Mouse (Mus musculus) small intestine, adult 2 months (tissue): Measurements from ENCODE around the gene Ccdc85b. TPM values are rescaled to one million over a fixed set of nuclear protein-coding genes. Genes with fewer than 3 reads are reported as not detected.

ENCODE experiments used
- H3K27ac ChIP-seq: fragments of 200-500 bp; 2 replicates; pipeline ENCODE4 v1.5.1; 2012; ENCODE audit warnings: low read depth, low read length, control low read depth, inconsistent platforms; ENCODE audit not compliant: insufficient read depth
- H3K27me3 ChIP-seq: fragments of 200-500 bp; 2 replicates; pipeline ENCODE4 v1.6.1; 2012; ENCODE audit warnings: mild to moderate bottlenecking, moderate library complexity, low read length, inconsistent platforms; ENCODE audit not compliant: control insufficient read depth, insufficient read depth
- H3K36me3 ChIP-seq: fragments of 200-500 bp; 2 replicates; pipeline ENCODE4 v1.6.1; 2012; ENCODE audit warnings: mild to moderate bottlenecking, low read length, control low read depth, inconsistent platforms; ENCODE audit not compliant: control insufficient read depth, insufficient read depth
- H3K4me1 ChIP-seq: fragments of 200-500 bp; 2 replicates; pipeline ENCODE4 v1.6.1; 2012; ENCODE audit warnings: low read length, inconsistent platforms, mixed read lengths; ENCODE audit not compliant: control insufficient read depth, insufficient read depth, insufficient read length
- H3K4me3 ChIP-seq: fragments of 200-500 bp; 2 replicates; pipeline ENCODE4 v1.5.1; 2012; ENCODE audit warnings: low read depth, mild to moderate bottlenecking, control low read depth, inconsistent platforms, low read length, moderate library complexity
- CTCF ChIP-seq: fragments of 200-500 bp; IDR thresholded peaks from 2 replicates; pipeline ENCODE4 v1.5.1; 2012; ENCODE audit warnings: low read depth, mild to moderate bottlenecking, control low read depth, inconsistent platforms, low read length, moderate library complexity, mixed read lengths; ENCODE audit not compliant: insufficient replicate concordance, insufficient read length; ENCODE audit errors: extremely low read depth
- POLR2A ChIP-seq: fragments of 200-500 bp; IDR thresholded peaks from 2 replicates; pipeline ENCODE4 v1.6.1; 2012; ENCODE audit warnings: low read depth, mild to moderate bottlenecking, control low read depth, inconsistent platforms, low read length, moderate library complexity
- WGBS: fragments of 180-500 bp; shearing (Covaris S2); methylation state at CpG from one replicate; pipeline ENCODE4 v1.1.7; 2018; 5-methylcytosine and 5-hydroxymethylcytosine counted together
- polyA plus RNA-seq: library from polyadenylated mRNA; depleted of rRNA; stranded (reverse); fragments of >200 nt; gene quantifications from 2 replicates; pipeline ENCODE4 v1.2.3, GENCODE M21; 2012

The Ccdc85b gene
- polyA plus RNA-seq, 1 experiment: 4.4 TPM

DNA sequence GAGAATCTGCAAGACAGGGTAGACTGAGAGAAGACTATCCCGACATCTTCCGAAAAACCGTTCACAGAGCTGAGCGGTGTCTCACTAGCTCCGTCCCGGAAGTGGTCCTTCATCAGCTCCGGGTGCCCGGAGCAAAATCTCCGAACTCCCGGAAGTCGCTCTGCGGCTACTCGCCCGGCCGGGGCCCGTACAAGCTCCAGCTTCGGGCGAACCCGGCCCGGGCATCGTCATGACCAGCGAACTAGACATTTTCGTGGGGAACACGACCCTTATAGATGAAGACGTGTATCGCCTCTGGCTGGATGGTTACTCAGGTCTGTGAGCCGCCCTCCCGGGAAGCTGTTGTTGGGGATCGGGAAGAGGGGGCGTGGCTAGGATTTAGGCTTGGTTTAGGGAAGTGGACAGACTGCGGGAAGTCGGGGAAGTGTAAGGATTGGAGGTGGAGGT, 2.8 kb upstream of the Ccdc85b start, which contains the start of gene Fibp:
Gene Fibp, plus strand, starts transcription at position 151 of the 447 bp plus-strand sequence.
- peaks cover 29% of the 10 kb centered on the region for H3K36me3 ChIP-seq

DNA sequence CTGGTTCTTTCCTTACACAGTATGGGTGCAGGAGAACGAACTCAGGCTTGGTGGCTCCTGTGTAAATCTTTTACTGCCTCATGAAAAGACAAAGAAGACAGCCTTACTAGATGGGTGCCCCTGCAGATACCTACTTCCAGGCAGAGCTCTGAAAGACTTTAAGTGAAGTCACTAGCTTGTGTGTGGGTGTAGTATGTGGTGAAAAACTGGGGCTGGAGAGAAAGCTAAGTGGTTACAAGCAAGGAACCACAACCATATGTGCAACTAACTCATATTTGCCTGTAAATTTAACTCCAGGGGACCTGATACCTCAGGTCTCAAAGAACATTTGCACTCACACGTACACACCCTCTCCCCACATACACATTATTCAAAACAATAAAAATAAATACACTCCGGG, 2.2 kb upstream of the Ccdc85b start:
- WGBS: 25% methylated on average over 3 of the region's 3 CpGs
- Histone ChIP-seq H3K4me3 (no peak overlapping the region), H3K27ac (no peak overlapping the region)

More for the DNA sequence above, 2.8 kb upstream of the Ccdc85b start, which contains the start of gene Fibp:
- peaks cover 12% of the 10 kb centered on the region for H3K4me1 ChIP-seq
- H3K4me3 ChIP-seq: peak within 1 kb of the TSS; percentile 73
- H3K27me3 ChIP-seq: no peaks in the 10 kb centered on the region
- under 1% methylated on average over 32 of the region's 32 CpGs for WGBS
- H3K27ac ChIP-seq: peak within 1 kb of the TSS; percentile 44
- TF ChIP-seq CTCF (no peak), POLR2A (peak; percentile 79; the same call in 1 of the 2 replicates)

DNA sequence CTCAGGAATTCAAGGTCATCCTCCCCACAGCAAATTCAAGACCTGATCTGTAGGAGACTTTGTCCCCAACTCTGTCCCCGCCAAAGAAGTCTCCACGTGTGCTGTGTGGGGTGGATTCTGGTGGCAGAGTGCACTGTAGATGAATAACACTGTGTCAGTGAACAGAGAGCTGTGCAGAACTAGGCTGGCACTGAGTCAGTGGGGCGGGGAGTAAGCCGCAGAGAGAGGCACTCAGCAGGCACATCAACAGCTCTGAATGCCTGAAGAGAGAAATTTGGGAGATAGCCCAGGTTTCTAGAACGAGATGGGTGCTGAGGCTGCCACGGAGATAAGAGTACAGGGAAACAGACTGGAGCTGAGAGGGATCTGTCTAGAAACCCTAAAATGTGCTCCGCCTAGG, 1.3 kb upstream of the Ccdc85b start:
- WGBS: 53% methylated on average over 7 of the region's 7 CpGs
- TF ChIP-seq POLR2A (no peak), CTCF (no peak)
- Histone ChIP-seq H3K4me1 (peaks cover 12% of the 10 kb centered on the region), H3K36me3 (peaks cover 15% of the 10 kb centered on the region), H3K4me3 (no peak overlapping the region), H3K27me3 (no peaks in the 10 kb centered on the region), H3K27ac (no peak overlapping the region)

More for the DNA sequence above, 2.2 kb upstream of the Ccdc85b start:
- Histone ChIP-seq H3K36me3 (peaks cover 23% of the 10 kb centered on the region), H3K4me1 (peaks cover 12% of the 10 kb centered on the region), H3K27me3 (no peaks in the 10 kb centered on the region)
- TF ChIP-seq CTCF (no peak), POLR2A (no peak)

DNA sequence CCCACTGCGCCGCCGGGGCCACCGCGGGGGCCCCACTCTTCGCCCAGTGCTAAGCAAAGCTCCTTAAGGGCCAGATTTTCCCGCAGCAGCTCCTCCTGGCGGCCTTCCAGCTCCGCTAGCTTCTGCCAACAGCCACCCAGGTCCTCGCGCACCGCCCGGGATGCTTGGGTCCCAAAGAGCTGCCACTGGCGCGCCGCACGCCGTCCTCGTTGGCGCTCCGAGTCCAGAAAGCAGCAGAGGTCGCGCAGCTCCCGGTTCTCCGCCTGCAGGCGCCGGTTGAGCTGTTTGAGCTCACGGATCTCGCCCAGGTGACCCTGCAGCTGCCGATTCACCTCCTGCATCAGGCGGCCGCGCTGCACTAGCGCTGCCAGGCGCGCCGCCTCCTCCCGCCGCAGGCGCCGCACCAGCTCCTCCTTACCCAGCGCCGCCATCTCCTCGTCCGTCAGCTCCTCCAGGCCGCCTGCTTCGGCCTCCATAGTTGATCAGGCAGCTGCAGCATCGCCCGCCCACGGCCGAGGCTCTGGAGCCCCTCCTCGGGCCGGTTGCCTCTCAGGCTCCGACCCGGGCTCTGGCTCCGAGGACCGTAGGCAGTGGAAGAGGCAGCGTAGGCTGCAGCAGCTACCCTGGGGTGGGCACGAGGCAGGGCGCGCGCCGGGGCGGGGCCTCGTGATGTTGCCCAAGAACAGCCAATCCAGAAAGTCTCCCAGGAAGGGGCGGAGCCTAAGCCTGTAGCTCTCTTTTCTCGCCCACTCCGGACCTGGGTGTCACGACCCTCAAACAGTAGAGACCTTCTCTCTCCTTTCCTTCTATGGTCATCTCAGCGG, 560 bp downstream of the Ccdc85b start:
- Histone ChIP-seq H3K36me3 (no peaks in the 10 kb centered on the region), H3K27me3 (no peaks in the 10 kb centered on the region), H3K4me3 (peak overlapping the region; percentile 86), H3K27ac (peak overlapping the region; percentile 76), H3K4me1 (peaks cover 12% of the 10 kb centered on the region)
- TF ChIP-seq CTCF (0 out of 2 replicates have a peak, but pooled peaks have one; percentile 3), POLR2A (peak; percentile 86)
- WGBS: under 1% methylated on average over 70 of the region's 70 CpGs

DNA sequence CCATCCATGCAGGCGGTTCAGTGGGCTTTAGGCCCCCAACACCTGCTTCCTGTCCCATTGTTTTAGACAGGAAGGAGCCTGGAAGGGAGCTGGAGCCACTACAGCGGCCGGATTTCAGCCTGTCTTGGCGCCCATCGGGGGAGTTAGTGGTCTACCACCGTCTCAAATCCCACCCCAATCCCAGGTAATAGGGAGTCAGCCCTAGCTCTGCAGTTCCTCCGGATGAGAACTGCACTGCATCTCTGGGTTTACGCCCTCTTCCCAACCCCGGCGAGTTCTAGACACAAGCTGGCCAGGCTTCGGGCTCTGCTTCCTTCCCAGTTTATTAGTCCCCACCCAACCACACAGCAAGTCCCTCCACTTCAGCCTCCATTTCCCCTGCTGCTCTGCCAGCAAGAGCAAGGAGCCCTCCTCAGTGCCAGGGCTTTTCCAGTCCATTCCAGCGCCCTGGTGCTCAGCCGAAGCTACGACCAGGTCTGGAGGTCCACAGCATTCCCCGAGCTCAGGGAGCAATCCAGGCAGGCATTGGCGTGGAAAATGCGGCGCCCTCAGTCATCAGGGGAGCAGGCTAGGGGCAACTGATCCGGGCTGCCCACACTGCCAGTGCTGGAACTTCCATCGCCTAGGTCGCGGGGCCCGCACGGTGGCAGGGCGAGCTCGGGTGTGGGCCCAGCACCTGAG, 1.3 kb downstream of the Ccdc85b start:
- TF ChIP-seq POLR2A (no peak), CTCF (no peak)
- WGBS: 8% methylated on average over 26 of the region's 26 CpGs
- H3K27me3 ChIP-seq: no peaks in the 10 kb centered on the region

DNA sequence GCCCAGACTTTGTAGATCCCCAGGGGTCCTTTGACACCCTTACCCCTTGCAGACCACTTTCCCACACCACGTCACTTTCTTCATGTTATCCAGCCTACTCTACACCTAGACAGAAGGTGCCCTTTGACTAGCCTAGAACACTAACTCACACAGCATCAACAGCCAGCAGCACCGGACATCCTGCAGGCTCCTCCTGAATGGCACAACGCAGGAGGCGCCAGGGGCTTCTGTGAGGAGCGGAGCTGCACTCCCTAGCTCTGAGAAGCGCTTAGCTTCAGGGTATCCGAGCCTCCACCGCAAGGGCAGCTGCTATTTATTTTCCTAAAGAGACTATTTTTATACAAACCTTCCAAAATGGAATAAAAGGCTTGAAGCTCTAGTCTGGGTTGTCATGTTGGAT, 2.1 kb downstream of the Ccdc85b start:
- 80% methylated on average over 8 of the region's 8 CpGs for WGBS
- no peaks in the 10 kb centered on the region for H3K36me3 ChIP-seq
- H3K27ac ChIP-seq: no peak overlapping the region
- H3K4me1 ChIP-seq: peaks cover 10% of the 10 kb centered on the region
- no peaks in the 10 kb centered on the region for H3K27me3 ChIP-seq
- peak overlapping the region; percentile 28 for H3K4me3 ChIP-seq
- TF ChIP-seq CTCF (no peak), POLR2A (no peak)

More for the DNA sequence above, 1.3 kb downstream of the Ccdc85b start:
- H3K4me1 ChIP-seq: peaks cover 12% of the 10 kb centered on the region
- H3K27ac ChIP-seq: peak overlapping the region; percentile 76
- no peaks in the 10 kb centered on the region for H3K36me3 ChIP-seq
- peak overlapping the region; percentile 86 for H3K4me3 ChIP-seq

DNA sequence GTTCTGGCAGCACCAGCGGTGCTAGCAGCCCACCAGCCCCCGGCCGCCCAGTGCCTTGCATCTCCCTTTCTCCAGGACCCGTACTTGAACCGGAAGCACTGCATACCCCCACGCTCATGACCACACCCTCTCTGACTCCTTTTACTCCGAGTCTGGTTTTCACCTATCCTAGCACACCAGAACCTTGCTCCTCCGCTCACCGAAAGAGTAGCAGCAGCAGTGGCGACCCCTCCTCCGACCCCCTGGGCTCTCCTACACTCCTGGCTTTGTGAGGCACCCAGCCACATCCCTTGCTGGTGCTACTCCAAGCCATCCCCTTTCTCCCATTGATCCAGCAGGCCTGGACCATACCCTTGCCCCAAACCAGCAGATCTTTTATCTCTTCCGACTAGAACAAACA, 2.7 kb downstream of the Ccdc85b start:
- TF ChIP-seq CTCF: no peak
- no peak for TF ChIP-seq POLR2A
- Histone ChIP-seq H3K27ac (no peak overlapping the region), H3K4me1 (peaks cover 10% of the 10 kb centered on the region), H3K36me3 (no peaks in the 10 kb centered on the region), H3K4me3 (no peak overlapping the region), H3K27me3 (no peaks in the 10 kb centered on the region; the same call in none of the 2 replicates)
- 83% methylated on average over 12 of the region's 12 CpGs for WGBS
